Mouse (Mus musculus): ENCODE measurements around the gene Arhgap18. TPM values are rescaled to one million over a fixed set of nuclear protein-coding genes. Genes with fewer than 3 reads are reported as not detected.

The Arhgap18 gene
- total RNA-seq, 2 experiments from 2014 or later: 38.5 to 40.9 TPM

DNA sequence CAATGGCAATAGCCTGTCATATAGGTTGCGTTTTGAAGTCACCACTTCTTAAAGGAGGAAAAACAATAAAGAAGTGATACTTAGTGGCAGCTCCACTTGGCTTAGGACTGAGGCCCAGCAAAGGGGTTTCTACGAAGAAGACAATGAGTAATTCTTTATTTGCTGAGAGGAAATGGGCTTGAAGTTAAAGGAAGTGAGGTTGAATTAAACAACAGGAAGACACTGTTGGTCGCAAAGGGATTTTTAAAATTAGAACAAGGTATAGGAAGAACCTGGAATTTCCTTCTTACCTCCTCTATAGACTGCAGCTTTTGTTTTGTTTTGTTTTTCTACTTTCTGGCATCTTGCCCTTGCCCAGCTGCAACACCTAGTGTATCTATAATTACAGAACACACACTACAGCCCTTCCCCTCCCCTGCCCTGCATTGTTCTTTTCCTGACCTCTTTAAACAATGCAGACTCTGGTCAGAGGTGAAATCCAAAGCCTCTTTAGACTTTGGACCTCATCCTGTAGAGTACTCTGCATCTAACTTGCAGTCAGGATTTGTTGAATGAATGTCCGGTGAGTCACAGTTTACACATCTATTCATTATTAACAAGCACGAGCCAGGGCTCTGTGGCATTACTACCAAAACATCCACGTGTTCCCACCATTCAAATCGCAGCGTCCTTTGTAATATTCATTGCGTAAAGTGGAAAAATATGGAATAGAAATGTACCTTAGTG lies 75.4 kb downstream of the Arhgap18 start:
- DNase-seq (ENCODE audit: low spot score in 2 of 2): no peak

DNA sequence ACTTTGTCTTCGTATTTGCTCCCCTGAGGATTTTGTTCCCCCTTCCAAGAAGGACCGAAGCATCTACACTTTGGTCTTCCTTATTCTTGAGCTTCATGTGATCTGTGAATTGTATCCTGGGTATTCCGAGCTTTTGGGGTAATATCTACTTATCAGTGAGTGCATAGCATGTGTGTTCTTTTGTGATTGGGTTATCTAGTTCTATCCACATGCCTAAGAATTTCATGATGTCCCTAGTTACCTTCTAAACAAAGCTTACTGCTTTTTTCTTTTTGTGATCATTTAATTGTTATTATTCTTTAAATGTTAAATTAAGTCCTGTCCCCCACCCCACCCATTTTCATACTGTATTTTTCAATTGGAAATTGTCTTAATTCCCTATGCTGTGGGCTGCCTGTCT lies 78.8 kb downstream of the Arhgap18 start:
- DNase-seq (ENCODE audit: low spot score in 2 of 2): no peak

DNA sequence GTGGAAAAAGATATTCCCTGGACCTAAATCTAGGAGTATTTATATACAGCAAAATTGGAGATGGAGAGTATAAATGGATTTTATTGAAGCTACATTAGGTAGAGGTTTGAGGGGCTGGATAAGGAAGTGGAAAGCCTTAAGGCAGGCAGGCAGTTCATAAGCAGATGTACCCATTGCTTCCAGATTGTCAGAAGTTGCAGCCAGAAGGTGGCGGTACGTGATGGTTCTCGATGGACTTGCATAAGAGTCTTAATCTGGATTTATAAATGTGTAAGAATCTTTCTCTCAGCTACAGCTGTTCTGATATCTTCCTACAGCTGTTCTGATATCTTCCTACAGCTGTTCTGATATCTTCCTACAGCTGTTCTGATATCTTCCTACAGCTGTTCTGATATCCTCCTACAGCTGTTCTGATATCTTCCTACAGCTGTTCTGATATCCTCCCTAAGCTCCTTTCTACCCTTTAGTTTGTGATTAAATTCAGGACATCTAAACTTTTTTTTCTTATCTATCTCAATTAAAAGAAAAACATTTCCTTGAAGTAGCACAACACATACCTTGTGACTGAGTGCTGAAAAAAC lies 79.5 kb downstream of the Arhgap18 start:
- no peak for DNase-seq (ENCODE audit: low spot score in 2 of 2)

DNA sequence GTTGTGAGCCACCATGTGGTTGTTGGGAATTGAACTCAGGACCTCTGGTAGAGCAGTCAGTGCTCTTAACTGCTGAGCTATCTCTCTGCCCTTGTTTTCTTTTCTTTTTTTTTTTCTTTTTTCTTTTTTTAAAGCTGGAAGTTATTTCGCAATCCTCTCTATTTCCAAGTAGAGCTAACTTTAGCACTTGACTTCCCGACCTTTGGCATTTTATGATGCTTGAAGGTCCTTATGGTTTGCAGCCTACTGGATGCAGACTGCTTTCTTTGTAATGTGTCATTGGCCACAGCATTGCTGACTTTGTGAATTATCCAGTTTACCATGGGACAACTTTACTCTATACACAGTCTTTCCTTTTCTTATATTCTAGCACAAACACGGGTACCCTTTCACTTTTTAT lies 80.2 kb downstream of the Arhgap18 start:
- no peak for DNase-seq (ENCODE audit: low spot score in 2 of 2)

DNA sequence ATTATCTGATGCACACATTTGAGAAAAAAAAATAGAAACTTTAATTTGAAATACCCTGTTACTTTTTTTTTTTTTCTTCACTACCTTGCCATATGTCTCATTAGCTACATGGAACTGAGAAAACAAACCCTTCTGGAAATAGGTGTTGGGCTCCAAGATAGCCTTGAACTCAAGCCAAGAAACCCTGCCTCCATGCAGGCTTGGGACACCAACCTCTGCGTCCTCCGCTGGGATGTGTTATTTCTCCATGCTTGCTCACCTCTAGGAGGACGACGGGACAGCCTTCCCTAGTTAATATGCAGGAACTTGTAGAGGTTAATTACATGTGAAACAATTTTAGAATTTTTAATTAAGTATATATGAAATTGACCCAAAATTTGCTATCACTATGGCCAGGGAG lies 96.1 kb downstream of the Arhgap18 start:
- no peak for DNase-seq (ENCODE audit: low spot score in 2 of 2)

DNA sequence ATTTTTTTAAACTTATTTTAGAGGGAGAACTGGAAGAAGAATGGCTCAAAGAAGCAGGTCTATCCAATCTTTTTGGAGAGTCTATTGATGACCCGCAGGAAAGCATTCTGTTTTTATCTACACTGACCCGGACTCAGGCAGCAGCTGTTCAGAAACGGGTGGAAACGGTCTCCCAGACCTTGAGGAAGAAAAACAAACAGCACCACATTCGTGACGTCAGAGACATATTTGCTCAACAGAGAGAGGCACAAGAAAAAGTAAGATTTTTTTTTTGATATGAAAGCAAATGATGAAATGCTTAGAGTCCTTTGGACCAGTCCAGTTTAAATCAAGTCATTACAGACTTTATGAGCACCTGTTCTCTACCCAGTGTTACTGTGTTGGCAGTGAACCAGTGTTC lies 96.6 kb downstream of the Arhgap18 start:
- DNase-seq (ENCODE audit: low spot score in 2 of 2): no peak

DNA sequence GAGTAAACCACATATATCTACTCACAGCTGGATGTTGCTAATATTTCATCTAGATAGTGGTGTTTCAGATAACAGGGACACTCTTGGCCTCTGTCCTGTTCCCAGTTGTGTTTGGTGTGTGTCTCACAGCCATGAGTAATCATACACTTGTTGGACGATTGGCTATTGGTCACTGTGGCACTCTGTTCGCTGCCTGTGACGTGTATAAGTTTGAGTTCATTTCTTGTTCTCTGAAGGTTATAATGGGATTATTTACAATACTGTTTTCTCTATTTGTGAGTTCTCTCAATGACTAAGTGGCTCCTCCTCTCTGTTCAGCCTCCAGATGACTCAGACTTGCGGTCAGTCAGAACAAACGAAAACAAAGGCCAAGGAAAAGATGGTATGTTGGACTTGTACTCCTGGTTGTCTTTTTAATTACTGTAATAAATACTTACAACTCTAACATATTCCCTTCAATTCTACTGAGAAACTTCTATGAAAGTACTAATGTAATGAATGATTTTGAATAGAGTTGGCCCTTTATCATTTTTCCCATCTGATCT lies 101.4 kb downstream of the Arhgap18 start:
- no peak for DNase-seq (ENCODE audit: low spot score in 2 of 2)

DNA sequence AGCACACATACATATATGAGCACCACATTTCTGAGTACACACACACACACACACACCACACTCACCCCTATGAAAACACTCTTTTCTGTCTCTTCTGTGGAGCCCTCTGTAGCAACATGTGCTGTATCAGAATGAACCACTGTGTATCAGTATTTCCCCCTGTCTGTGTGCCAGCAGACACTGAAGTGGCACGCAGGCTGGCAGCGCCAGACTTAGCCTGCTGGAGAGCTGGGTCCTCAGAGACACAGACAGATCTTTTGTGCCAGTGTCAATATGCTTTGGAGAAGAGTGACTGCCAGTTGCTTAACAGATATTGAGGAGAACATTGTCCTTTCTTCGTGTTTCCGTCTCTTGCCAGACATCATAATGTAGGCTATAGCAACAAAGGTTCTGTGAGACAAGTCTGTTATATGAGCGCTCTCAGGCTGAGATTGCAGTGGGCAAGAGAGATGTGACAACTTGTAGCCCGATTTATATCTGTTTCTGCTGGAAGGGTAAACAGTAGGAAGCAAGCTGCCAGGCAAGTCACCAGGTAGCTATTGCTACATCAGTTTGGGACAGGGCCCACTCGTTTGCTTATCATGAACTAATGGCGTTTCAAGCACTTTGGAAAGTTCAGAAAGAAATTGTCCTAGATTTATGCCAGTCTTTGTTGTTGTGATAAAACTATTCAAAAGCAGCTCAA lies 102.8 kb downstream of the Arhgap18 start:
- DNase-seq (ENCODE audit: low spot score in 2 of 2): no peak

DNA sequence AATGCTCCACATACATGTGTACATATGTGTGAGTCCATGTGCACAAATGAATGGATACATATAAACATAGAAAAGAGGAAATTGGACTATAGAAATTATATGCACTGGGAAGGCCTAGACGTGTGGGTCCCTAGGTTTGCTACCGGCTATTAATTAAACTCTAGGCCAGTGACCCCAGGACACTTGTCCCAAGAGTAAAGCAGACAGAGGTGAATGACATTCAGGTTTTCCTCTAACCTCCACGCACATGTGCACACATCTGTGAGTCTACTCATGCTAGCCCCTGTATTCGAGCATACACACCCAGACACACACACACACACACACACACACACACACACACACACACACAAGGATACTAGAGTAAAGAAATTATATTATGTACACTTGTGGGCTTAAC lies 104.4 kb downstream of the Arhgap18 start:
- DNase-seq (ENCODE audit: low spot score in 2 of 2): no peak

DNA sequence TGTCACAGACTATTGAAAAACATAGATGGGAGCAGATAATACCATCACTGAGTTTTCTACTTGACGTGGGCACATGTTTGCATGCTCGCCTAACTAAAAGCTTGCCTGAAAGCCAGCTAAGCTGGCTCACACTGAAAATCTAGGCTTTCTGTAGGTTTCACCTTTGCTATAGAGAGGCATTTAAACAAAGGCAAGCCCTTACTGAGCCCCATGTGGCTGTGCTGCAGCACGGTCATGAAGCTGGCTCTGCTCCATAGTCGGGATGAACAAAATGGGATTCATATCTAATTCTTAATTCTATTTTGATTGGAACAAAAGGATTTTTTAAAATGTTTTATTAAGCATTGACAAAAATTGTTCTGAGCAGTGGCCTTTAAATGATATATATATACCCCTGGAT lies 105.3 kb downstream of the Arhgap18 start:
- no peak for DNase-seq (ENCODE audit: low spot score in 2 of 2)

DNA sequence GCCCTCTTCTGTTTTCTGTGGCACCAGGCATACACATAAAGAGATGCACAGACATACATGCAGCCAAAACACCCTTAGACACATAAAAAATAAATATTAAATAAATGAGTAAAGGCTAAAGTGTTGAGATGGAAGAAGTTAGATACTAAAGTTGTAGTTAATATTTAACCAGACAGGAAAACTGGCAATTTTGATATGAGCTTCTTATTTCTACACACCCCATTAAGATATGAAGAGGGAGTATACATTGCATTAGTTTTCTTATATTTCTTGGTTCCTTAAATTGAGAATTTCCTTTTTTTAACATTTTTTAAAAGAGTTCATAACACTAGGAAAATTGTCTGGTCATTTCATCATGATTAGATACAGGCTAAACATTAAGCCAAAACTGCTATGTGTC lies 108.0 kb downstream of the Arhgap18 start:
- DNase-seq (ENCODE audit: low spot score in 2 of 2): no peak

DNA sequence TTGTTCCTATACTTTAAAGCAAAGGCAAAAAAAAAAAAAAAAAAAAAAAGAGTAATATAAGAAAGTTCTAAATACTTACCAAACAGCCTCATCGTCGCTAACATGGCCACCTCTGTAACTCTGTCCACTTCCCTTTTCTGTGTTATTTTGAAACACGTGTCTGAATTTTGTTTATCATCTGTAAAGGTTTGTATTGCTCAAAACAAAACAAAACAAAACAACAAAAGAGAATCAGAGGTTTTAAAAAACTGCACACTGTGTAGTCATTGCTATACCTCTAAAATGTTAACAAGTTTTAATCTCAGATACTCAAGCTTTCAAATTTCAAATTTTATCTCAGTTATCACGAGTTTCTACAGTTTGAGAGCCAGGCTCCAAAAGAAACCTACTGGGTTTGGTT lies 109.0 kb downstream of the Arhgap18 start:
- no peak for DNase-seq (ENCODE audit: low spot score in 2 of 2)

DNA sequence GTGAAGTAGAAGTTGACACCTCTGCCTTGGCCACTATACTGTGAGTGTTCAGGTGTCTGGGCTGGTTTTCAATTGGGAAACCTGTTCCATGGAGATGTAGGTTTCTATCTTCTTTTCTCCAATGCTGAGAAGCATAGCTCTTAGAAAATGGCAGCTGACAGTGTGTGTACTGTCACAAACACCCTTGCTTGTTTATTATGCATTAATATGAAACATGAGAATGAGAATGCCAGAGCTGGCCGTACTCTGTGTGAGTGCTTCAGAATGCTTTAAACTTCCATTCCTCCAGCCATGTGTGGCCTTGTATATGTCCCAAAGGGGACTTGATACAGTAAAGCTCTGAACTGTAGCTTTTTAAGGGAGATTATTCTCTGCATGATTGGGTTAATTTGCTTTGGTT lies 110.8 kb downstream of the Arhgap18 start:
- DNase-seq (ENCODE audit: low spot score in 2 of 2): no peak

DNA sequence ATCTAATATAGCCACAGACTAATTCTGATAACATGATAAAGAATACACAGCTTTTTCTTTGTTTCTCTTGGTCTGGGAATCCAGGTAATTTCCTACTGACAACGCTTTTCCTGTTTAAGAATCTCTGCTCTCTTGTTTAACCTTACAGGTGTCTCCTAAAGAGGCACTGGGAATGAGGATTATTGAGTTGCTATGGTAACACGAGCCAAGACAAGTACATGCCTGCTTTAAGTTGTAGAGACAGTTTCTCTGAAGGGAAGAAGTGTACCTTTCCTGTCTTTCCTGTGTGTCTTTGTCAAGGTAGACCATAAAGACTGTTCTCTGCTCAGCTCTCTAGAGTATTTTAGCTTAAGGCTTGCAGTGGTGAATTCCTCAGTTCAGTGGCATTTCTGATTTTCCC lies 117.6 kb downstream of the Arhgap18 start:
- DNase-seq (ENCODE audit: low spot score in 2 of 2): no peak

DNA sequence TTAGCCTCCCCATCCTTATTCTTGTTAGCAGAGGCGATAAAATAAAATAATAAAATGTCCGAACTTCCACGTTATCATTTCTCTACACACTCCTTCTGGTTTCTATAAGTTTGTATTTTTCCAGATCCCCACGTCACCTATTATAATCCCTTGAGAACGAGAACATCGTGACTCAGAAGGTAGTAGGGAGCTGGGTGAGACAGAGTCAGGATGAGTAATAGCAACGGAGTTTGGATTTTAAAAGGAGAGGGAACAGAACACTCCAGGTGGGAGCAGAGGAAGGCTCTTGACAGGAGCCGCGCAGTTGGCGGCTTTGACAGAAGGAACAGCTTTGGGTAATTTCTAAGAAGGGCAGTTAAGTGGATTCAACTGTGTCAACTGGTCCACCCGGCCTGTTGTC lies 124.1 kb downstream of the Arhgap18 start:
- DNase-seq (ENCODE audit: low spot score in 2 of 2): no peak

DNA sequence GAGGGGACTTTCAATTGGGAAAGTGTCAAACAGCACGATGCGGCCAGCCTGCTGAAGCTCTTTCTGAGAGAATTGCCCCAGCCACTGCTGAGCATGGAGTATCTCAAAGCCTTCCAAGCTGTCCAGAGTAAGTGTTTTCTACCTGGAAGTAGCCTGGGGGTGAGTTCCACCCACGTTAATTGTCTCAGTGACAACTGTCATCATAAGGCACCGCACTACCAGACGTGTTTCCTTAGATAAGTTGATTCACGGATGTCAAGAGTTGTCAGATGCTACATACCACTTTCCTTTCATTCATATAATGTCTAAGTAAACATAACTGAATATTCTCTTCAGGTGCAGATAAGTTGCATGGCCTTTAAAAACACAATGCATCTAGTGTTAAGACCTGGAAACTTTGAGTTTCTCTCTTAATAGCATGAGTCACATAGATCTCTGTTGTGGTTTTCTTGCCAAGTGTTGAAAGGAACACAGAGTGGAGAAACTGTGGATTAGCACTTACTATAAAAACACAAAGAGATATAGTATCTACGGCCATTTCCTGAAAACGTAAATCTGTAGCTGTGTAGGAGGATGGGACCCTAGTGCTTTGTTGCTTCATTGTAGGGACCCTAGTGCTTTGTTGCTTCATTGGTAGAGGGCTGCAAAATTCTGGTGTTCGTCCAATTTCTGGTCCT lies 125.8 kb downstream of the Arhgap18 start:
- no peak for DNase-seq (ENCODE audit: low spot score in 2 of 2)

DNA sequence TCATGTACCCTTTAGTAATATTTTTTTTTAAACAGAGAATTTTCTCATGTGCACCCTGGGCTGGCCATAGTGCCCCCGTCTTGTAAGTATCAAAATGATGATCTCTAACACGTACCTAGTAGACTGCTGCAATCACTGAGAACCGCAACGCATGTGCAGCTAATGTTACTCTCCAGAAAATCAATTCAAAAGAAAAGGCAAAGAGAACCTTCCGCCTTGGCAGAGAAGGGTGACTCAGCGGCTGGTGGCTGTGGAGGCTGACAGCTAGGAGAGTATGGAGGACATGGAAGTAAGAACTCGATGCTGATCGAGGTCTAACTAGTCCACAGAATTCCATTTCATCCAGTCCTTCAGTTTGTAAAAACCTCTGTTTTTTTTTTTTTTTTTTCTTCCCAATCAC lies 131.7 kb downstream of the Arhgap18 start:
- no peak for DNase-seq (ENCODE audit: low spot score in 2 of 2)

DNA sequence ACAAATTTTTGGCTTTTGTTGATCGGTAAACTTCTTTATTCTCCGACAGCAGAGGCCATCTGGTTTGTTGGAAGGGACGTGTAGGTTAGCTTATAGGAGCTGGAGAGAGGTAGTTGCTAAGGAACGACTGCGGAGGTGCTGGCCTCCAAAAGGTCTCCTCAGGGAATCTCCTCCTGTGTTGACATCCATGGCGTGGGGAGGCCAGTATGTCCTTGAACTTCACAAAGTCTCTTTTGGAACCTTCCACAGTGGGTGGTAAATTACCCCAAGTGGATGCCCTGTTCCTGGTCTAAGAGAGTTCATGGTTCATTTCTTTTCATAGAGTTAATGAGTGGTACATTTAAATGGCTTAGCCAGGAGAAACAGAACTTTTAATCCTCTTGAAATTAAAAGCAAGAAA lies 136.0 kb downstream of the Arhgap18 start:
- no peak for DNase-seq (ENCODE audit: low spot score in 2 of 2)

DNA sequence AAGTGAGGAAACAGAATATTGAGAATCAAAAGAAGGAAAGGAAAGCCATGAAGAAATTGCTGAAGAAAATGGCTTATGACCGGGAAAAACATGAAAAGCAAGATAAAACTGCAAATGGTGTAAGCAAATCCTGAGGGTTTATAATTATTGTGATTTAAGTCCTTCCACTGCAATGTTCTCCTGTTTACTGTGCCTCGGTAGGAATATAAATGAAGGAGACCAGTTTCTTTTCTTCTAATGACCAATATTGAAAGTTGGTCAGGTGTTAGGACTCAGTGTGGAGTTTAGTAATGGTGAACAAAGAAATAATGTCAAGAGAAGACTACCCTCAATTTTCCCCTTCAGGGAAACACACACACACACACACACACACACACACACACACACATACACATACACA lies 136.5 kb downstream of the Arhgap18 start:
- no peak for DNase-seq (ENCODE audit: low spot score in 2 of 2)

DNA sequence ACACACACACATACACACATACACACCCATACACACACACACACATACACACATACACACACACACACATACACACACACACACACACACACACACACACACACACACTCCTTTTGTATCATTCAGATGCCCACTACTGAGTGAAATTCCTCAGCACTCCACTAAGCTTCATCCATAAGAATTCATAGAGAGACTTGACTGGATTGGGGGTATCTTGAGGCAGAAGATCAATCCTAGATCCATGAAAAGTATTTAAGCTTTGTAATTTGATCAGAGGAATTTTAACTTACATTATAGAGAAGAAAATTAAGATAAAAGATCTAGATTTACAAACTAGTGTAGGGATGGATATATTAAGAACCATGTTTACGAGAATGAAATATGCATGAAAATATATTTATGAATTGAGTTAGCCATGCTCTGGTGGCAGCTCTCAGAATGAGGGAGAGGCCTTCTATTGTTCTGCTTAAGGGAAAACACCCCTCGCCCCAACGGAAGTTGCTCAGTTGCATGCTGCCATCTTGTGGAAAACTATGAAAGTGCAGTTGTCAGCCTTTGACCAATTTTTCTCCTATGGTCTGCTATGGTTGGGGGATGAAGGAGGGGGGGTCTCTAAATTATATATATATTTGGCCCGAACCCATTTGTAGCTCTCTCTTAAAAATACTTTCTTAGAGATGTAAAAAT lies 137.2 kb downstream of the Arhgap18 start:
- DNase-seq (ENCODE audit: low spot score in 2 of 2): peak; percentile 34 to 56

DNA sequence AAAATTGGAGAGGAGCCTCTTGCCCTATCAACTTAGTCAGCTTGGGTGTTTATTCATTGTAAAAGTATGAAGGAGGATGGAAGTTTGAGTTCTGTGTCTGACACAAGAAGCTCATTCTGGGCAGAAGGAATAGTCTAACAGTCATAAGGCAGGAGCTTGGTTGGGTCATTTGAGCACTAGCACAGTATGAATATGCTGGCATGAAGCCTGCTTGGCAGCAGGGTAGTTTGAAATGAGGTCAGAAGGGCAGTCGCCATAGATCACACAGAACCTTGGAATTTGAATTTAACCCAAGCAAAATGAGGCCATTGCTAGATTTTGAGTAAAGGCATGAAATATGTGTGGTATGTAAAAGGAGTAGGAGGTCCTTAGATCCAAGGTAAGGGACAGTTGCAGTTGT lies 139.9 kb downstream of the Arhgap18 start:
- DNase-seq (ENCODE audit: low spot score in 2 of 2): no peak
